Mouse (Mus musculus) urinary bladder, postnatal 25 days (tissue): ENCODE measurements around the gene Irf8.

Experiments
- DNase-seq: peaks from one replicate; pipeline ENCODE4 v3.0.0; 2022; ENCODE audit warnings: low spot score

Irf8 gene

DNA sequence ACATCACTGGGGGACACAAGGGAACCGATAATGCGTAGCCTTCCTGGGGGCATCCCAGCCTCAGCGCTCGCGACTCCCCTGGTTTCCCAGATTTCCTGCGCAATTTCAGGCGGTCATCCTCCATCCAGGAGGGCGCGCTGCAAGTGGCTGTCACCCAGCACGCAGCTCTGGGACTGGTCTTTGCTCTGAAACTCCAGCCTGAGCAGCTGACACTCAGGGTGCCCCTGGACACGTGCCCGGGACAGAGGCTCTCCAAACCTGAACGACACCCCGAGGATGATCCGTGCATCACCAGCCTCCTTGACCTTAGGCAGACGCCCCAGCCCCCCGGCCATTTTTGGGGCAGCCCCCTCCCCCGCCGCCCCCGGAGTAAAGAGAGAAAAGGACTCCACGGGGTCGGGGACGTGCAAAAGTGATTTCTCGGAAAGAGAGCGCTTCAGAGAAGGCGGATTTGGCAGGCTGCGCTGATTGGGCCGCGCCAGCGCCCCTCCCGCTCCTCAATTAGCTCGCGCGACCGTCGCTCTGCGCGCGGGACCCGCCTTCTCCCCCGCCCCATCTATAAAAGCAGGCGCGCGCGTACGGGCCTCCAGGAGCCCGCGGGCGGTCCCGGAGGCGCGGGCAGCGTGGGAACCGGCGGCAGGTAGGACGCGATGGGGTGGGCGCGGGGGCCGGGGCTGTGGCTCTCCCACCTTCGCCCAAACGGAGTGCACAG, at the start of gene Irf8:
Irf8 (plus strand) TSS at position 589 of the 712 bp plus-strand sequence.
- DNase-seq, result peak; percentile 88

DNA sequence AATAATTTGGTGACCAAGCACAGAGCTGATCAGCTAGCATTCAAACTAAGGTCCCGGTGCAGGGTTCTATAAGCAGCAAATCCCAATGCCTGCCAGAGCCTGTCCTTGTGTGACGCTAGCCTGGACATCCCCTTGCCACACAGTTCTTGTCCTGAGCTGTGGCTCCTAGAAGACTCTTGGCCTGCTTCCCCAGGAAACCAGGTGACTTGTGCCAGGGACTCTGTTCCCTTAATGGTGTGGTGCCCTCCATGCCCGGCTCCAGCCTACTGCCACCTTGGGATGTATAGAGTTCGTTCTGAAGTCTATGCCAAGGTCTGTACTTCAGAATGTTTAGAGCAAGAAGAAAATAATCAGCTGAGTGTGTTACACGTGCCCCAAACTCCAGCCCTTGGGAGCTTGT, 49.6 kb upstream of the Irf8 start:
- no peak for DNase-seq

DNA sequence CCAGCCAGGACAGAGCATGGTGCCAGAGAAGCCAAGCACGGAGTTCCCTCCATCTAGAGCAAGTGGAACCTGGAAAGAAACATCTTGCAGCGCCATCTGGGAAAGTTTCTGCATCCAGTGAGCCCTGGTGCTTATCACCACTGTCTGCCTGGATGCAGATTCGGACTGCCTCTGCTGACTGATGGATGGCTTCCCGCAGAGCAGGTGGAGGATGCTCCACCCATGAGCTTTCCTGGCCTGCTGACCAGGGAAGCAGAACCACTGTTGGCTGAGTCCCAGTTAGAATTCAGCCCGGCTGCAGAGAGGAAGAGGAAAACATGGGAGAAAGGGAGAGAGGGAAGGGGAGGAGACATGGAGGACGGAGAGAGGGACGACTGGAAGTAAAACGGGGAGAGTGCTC, 48.4 kb upstream of the Irf8 start:
- DNase-seq, result no peak

DNA sequence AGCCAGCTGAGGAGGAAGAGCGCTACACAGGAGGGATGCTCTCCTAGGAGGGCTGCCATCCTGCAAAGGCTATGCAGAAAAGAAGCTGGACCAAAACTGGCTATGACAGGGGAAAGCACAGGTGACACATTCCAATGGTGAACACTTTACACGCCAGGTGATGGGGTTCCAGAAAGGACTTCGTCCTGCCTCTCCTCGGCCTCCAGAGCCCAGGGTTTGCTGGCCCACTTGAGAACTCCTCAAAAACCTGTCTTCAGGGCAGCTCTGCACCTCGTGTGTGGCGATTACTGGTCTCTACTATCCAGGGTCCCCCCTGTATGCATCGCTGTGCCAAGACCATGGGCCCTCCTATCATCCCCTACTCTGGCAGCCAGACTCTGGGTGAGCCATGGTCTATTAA, 47.6 kb upstream of the Irf8 start:
- DNase-seq, result no peak

DNA sequence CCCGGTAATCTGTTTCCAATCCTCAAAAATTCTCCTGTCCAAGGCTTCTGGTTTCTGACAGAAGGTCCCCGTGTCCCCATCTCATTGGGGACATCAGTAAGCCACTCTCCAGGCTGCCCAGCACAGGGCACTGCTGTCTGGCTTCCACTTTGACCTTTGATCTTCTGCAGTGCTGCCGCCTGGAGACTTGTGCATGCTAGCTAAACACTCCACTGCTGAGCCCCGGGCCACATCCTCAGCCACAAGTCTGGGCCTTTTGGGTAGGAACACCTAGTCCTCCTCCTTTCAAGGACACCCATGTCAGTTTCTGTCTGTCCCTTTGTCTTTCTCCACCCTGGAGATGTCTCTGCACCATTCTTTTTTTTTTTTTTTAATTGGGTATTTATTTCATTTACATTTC, 43.2 kb upstream of the Irf8 start:
- no peak for DNase-seq

DNA sequence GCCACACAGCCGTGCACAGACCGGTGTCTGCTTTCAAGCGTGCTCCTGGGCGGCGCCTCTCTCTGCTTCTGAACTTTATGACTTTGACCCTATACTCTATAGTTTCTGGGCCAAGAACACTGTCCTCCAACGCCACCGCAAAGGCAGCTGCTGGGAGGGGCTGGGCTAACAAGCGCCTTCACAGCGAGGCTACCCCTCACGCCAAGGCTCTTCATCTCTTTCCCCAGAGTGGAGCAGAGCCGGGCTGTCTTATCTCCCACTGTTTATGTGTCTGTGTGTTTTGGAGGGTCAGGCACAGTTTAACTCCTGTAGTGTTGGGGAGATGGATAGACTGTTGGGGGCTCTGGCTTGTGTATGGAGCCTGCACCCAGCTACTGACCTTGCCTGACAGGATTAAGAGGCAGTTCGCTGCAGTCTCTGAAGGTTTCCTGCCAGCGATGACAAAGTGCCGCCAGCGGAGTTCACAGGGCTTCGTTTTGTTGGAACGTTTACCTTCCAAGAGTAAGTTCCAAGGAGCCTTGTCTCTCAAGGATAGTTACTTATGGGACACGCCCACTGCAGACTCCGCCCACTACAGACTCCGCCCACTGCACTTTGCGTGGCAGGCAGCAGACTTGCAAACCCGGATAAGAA, 42.2 kb upstream of the Irf8 start:
- DNase-seq, result peak; percentile 51

DNA sequence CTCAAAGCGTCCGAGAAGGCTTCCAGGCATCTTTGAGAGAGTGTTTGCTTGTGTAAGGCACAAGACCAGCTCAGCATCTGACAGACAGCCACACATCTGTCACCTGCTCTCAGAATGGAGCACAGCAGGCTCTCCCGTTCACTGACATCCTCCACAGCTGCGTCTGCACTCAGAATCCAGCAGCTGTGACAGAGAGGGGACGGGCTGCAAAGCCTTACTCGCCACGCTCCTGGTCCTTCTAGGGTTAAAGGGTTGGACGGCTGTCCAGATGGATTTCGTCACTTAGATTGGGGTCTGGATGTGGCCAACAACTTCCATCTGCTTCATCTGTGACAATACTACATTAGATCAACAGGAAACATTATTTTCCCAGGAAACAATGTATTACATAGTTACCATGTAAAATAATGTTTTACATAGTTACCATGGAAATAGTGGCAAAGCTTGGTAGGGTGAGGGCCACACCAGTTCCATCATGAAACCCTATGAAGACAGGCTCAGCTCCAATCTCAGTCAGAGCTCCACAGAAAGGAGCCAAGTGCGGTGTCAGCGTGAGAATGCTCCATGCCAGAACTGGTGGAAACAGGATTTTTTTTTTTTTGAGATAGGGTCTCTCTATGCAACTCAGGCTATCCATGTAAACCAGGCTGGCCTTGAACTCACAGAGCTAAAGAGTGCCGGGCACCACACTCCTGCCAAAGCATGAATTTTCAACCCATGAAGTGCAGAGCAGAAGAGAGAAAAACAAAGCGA, 39.6 kb upstream of the Irf8 start:
- DNase-seq, result no peak

DNA sequence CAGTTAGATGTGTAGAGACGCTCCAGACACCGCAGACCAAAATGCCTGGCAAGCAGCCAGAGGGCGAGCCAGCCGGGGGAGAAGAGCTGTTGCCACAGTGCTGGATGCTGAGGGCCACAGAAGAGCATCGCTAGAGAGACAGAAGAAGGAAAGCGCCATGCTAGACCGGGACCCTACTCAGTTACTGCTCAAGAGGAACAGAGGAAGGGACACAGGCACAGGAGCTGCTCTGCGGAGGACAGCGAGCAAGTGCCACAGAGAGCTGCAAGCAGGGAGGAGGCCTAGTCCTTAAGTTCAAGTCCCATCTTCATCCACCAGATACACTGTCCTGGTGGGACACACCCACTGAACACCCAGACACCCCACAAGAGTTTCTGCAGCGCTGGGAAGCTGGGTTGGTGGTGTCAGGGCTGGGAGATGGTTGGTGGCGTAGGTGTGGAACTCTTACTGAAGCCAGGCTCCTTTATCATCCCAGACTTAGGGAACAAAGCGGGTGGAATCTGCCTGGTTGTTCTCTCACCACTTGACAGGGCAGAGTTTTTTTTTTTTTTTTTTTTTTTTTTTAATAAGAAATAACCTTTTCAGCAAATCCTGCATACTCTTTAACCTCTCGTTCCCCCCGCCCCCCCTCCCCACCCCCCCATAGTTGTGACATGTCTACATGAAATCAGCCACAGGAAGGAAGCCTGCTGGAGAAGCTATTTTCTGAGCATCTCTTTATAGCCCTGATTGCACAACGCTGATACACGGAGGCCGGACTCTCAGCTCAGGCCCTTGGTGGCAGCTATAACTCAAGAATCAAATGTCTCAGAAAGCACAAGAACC, 38.8 kb upstream of the Irf8 start:
- no peak for DNase-seq

DNA sequence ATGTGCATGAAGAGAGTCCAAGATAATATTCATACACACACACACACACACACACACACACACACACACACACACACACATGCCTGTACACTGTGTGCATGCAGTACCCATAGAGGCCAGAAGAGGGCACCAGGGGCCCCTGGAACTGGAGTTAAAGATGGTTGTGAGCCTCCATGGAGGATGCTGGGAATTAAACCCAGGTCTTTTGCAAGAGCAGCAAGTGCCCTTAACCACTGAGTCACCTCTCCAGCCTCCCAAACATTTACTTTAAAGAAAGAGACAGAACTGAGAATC, 38.2 kb upstream of the Irf8 start:
- DNase-seq, result no peak

DNA sequence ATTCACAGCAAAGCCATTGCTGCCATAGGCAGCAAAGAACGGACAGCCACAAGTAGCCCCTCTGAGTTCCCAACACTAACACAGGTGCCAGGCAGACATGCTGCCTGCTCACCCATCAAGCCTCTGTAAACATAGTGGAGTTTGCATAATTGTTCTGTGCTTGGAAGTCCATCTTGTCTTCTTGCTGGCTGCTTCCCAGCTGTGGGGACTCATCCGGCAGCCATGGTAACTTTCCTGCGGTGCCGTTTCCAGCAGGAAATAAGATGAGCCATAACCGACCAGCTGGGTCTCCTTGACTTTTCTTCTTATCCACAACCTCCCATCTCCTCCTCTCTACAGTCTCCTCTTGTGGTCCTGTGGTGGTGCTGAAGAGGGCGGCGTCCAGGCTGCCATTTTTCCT, 37.7 kb upstream of the Irf8 start:
- DNase-seq, result no peak

DNA sequence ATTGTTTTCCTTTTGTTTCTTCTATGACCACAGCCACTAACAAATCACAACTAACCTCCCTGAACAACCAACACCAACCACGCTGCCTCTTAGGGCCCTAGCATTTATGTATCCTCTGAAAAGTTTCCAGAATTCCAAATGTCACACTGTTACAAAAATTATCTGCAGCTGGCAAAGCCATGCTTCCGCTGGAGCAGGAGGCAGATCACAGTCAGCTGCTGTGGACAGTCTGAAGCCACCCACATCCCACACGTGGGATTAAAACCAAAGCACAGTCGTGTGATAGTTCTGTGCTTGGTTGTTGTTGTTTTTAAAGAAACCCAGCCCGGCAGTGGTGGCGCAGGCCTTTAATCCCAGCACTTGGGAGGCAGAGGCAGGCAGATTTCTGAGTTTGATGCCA, 37.1 kb upstream of the Irf8 start:
- no peak for DNase-seq

DNA sequence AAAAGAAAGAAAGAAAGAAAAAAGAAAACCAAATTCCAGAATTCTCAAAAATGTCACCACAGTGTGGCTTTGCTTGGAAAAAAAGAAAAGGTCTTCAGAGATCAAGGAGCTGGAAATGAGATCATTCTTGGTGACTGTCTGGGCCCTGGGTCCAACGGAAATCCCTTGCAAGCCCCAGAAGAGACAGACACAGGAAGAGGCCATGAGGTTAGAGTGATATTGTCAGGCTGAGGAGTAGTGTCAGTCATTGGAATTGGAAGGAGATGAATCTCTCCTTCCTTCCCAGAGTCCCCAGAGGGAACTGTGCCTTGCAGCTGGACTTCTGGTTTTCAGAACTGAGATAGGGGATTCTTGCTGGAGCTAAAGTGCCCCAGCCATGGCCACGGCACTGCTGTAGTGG, 36.6 kb upstream of the Irf8 start:
- DNase-seq, result no peak

DNA sequence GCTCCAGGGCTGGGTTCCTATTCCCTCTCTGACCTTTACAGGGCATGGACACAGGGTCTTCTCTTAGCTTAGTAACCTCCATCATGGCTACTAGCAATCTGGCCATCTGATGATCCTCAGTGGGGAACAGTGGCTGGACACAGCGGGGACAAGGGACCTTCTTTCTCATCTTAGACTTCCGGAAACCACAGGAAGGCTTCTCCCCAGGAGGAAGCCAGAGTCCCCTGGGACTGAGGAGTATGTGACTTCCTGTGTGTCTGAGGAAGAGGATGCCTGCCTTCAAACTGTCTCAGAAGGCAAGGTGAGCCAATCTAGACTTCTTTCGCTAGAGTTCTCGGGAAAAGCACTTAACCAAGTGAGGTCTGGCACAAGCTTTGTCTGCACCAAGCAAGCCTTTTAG, 36.1 kb upstream of the Irf8 start:
- no peak for DNase-seq

DNA sequence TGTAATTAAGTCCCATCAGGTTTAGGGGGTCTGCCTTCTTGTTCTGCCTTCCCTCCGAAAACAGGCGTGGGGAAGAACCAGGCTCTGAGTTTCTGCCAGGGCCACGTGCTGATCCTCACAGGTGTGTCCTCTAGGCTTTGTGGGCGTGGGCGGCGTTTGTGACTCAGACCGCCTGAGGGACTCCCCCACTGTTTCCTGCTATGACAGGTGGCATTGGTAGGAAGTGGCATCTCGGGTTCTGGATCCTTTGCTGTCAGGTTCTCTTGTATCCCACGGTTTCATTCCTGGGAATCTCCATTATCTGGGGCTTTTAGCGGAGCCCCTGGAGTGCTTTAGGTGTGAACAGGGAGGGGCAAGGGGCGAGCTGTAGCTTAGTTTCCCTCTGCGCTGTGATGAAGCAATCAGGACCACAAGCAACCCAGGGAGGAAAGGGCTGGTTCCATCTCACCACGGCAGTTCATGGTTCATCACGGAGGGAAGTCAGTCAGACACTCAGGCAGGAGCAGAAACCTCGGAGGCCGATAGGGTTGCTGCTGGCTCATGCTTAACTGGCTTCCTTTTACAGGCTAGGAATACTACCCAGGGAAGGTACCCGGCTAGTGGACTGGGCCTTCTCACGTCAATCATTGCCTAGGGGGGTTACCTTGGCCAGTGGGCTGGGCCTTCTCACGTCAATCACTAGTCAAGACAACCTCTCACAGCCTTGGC, 34.2 kb upstream of the Irf8 start:
- no peak for DNase-seq

DNA sequence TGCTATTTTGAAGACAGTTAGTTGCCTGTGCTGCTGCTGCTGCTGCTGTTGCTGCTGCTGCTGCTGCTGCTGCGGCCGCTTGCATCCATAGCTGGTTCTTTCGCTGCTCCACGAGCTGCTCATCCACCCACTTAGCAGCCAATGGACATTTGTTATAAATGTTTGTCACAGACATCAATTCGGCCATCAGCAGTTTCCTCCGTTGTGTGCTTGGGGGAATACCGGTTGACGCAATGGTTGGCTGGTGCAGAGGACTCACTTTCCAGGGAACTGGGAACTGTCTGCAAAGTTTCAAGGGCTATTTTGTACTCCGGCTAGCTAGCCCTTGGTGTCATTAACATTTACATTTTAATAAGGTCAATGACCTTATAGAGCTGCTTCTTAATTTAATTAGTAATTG, 32.0 kb upstream of the Irf8 start:
- no peak for DNase-seq

DNA sequence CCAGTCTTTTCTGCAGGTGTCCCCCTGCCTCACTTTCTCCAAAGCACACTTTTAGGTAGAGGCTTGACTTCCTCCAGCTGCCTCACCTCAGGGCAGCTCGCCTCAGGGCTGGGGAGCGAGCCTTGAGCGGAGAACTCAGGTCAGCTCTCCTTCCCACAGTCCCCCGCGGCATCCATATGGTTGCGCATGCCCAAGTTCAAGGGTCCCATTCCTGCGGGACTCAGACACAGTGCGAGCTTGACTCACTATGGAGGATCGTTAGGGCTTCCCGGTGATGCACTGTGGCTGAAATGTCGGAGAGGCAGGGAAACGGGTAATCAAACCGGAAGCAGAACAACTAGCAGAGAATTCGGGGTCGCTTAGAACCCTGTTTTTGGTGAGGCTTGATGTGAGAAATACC, 31.0 kb upstream of the Irf8 start:
- no peak for DNase-seq

DNA sequence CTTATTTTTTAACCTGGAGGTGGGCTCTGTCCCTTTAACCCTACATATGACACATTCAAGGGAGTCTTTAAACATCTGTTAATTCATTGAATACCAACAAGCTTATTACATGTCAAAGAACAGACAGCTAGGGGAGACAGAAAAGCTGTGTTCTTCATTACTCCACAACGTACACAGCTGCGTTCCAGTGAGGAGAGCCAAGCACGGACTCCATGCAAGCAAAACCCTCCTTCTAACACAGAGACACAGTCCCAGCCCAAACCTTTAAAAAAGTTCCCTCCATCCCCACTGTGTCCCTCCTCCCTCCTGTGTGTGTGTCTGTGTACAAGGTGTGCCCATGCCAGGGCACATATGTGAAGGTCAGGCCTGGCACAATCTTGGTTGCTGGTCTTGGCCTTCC, 30.0 kb upstream of the Irf8 start:
- no peak for DNase-seq

DNA sequence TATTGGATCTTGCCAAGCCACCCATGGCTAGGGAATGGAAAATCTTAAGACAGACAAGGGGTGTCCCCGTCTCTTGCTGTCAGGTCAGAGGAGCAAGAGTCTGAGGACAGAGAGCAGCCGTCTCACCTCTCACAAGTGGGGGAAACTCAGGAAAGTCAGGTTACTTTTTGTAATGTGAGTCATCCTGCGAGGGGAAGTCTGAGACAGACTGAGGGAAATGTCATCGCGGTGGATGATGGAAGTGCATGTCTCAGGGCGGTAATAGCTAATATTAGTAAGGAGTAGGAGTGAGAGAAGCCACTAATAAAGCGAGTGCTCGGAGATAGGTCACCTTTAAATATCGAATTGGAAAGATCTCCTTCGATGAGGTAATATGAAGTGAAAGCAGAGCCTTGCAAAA, 27.0 kb upstream of the Irf8 start:
- DNase-seq, result no peak

DNA sequence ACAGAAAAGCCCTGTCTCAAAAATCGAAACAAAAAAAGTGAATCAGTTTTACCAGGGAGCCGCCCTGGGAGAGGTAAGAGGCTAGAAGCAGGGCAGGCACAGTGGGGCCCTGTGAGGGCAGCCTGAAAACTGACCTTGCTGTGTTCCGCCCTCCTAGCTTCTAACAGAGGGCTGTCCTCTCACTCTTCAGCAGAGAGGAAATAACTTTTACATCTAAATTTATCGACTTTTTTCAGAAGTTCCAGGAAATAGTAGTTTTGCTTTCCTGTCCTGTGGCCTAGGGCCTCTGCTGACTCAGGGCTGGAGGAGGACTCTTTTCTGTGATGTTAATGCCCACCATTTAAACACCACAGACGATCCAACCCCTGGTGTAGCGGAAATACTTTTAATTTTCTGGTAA, 21.0 kb upstream of the Irf8 start:
- DNase-seq, result no peak

DNA sequence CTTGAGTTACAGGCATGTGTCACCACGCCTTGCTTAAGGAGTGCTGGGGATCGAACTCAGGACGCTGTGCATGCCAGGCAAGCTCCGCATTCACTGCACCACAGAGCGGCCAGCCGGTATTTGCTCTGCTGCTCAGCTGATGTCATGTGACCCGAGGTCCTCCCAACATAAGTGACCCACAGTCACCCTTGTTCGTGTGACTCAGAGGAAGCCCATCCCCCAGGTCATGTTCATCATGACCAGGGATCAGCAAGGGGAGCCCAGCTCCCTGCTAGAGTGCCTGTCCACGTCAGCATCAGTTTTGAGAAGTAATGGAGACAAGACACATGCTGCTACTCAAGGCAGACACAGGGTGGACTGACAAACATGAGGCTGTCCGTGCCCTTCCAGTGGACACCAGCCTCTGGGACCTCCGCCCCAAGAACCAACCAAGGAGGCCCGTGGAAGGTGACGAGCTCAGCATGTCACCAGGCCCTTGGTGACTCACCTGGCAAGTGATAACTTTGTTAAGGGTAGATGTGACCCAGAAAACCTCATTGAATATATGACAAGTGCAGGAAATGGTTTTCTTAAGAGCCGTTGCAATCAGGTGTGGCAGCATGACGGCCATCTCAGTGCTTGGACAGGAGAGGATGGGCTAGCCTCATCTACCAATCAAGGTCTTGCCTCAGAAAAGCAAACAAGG, 20.0 kb upstream of the Irf8 start:
- no peak for DNase-seq

DNA sequence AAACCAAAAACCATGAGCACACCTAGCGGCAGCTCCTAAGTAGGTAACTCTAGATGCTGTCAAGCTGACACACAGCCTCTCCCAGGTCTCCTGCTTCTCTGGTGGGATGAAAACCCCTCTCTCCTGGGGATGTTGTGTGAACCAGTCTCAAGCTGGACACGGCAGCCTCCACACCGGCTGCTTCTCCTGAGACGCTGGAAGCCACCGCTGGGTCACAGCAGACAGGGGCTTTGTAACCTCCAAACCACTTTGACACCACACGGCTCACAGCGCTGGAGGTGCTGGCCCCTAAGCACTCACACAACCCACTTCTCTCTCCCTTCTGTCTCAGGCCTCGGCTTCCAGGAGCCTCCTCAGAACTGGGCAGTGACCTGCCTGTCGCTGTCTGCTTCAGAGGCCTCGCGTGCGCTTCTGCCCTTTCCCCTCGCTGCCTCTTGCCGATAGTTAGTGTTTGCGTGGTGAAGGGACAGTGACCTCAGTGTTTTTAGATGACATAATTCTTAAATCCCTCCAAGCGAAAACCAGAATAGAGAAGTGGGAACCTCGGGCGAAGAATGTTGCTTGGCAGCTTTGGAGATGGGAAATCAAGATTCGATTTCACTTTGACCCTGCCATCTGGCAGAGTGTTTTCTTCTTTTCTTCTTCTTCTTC, 16.4 kb upstream of the Irf8 start:
- DNase-seq, result no peak
